Mouse (Mus musculus) E14TG2a.4 (cell line): ENCODE results near the gene Sel1l3.

Experiments
- CTCF ChIP-seq: conservative IDR thresholded peaks from 2 replicates; pipeline ENCODE4 v1.5.1; 2014; ENCODE audit warnings: low read length
- NANOG ChIP-seq: IDR thresholded peaks from 2 replicates; pipeline ENCODE4 v1.6.1; 2014; ENCODE audit warnings: borderline replicate concordance, low read length, mixed read lengths

DNA sequence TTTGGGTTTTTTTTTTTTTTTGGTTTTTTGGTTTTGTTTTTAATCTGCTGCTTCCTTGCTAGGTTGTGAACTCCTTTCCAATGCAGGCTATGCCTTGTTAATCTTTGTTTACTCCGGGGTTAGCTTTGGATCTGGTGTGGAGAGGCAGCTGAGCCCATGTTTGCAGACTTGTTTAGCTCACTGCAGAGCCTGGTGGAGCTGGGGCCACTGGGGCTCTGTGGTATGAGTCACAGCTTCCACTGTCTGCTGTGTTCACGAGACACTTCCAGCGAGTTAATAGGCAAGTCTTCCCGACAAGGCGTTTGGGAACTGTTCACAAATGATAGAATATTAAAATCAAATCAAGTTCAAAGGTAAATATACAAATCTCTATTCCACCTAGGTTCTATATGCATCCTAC lies 22.4 kb upstream of the Sel1l3 start:
- no peak for TF ChIP-seq CTCF
- no peak for TF ChIP-seq NANOG
